Mouse (Mus musculus): Measurements from ENCODE around the gene Gm44503. TPM values are rescaled to one million over a fixed set of nuclear protein-coding genes. Genes with fewer than 3 reads are reported as not detected.

Gene Gm44503
- total RNA-seq, 1 experiment from 2014 or later, result 0.58 TPM

- peak; percentile 49 for ATAC-seq (ENCODE audit: extremely low read depth, insufficient number of reproducible peaks, low FRiP score, poor library complexity, severe bottlenecking)
Observed at GRCm38 (mm10) chr9:72969874-72970273, 11.2 kb downstream of the Gm44503 start.

- no peak for ATAC-seq (ENCODE audit: extremely low read depth, insufficient number of reproducible peaks, low FRiP score, poor library complexity, severe bottlenecking)
Observed at GRCm38 (mm10) chr9:72972435-72972834, 13.8 kb downstream of the Gm44503 start.

- ATAC-seq (ENCODE audit: extremely low read depth, insufficient number of reproducible peaks, low FRiP score, poor library complexity, severe bottlenecking), result no peak
Observed at GRCm38 (mm10) chr9:72972984-72973383, 14.3 kb downstream of the Gm44503 start.

GRCm38 (mm10) chr9:72974734-72975133 is 16.1 kb downstream of the Gm44503 start:
- ATAC-seq (ENCODE audit: extremely low read depth, insufficient number of reproducible peaks, low FRiP score, poor library complexity, severe bottlenecking), result no peak

- no peak for ATAC-seq (ENCODE audit: extremely low read depth, insufficient number of reproducible peaks, low FRiP score, poor library complexity, severe bottlenecking)
Observed at GRCm38 (mm10) chr9:72975242-72975641, 16.6 kb downstream of the Gm44503 start.

GRCm38 (mm10) chr9:72983066-72983465 is 24.4 kb downstream of the Gm44503 start:
- no peak for ATAC-seq (ENCODE audit: extremely low read depth, insufficient number of reproducible peaks, low FRiP score, poor library complexity, severe bottlenecking)

- ATAC-seq (ENCODE audit: extremely low read depth, insufficient number of reproducible peaks, low FRiP score, poor library complexity, severe bottlenecking), result peak; percentile 98
Observed at GRCm38 (mm10) chr9:72985250-72986220, 26.9 kb downstream of the Gm44503 start, which contains the start of the genes Ccpg1os and Ccpg1. Ccpg1os (minus strand) TSS chr9:72985382. Ccpg1 (plus strand) TSS chr9:72985429.

- no peak for ATAC-seq (ENCODE audit: extremely low read depth, insufficient number of reproducible peaks, low FRiP score, poor library complexity, severe bottlenecking)
Observed at GRCm38 (mm10) chr9:72987703-72988102, 29.1 kb downstream of the Gm44503 start.

GRCm38 (mm10) chr9:72988706-72989105 is 30.1 kb downstream of the Gm44503 start:
- no peak for ATAC-seq (ENCODE audit: extremely low read depth, insufficient number of reproducible peaks, low FRiP score, poor library complexity, severe bottlenecking)

- 0 out of 2 replicates have a peak, but pooled peaks have one; percentile 33 for ATAC-seq (ENCODE audit: extremely low read depth, insufficient number of reproducible peaks, low FRiP score, poor library complexity, severe bottlenecking)
Observed at GRCm38 (mm10) chr9:72991420-72991819, 32.8 kb downstream of the Gm44503 start.

GRCm38 (mm10) chr9:72992576-72992975 is 33.9 kb downstream of the Gm44503 start:
- no peak for ATAC-seq (ENCODE audit: extremely low read depth, insufficient number of reproducible peaks, low FRiP score, poor library complexity, severe bottlenecking)

- no peak for ATAC-seq (ENCODE audit: extremely low read depth, insufficient number of reproducible peaks, low FRiP score, poor library complexity, severe bottlenecking)
Observed at GRCm38 (mm10) chr9:72996167-72996566, 37.5 kb downstream of the Gm44503 start.

GRCm38 (mm10) chr9:72996806-72997205 is 38.2 kb downstream of the Gm44503 start:
- no peak for ATAC-seq (ENCODE audit: extremely low read depth, insufficient number of reproducible peaks, low FRiP score, poor library complexity, severe bottlenecking)

GRCm38 (mm10) chr9:73000487-73000886 is 41.8 kb downstream of the Gm44503 start:
- no peak for ATAC-seq (ENCODE audit: extremely low read depth, insufficient number of reproducible peaks, low FRiP score, poor library complexity, severe bottlenecking)

- ATAC-seq (ENCODE audit: extremely low read depth, insufficient number of reproducible peaks, low FRiP score, poor library complexity, severe bottlenecking), result peak; percentile 31; the same call in 1 of the 2 replicates
Observed at GRCm38 (mm10) chr9:73001314-73002011, 42.8 kb downstream of the Gm44503 start.

GRCm38 (mm10) chr9:73002177-73002576 is 43.5 kb downstream of the Gm44503 start:
- no peak for ATAC-seq (ENCODE audit: extremely low read depth, insufficient number of reproducible peaks, low FRiP score, poor library complexity, severe bottlenecking)

- ATAC-seq (ENCODE audit: extremely low read depth, insufficient number of reproducible peaks, low FRiP score, poor library complexity, severe bottlenecking), result no peak
Observed at GRCm38 (mm10) chr9:73004076-73004475, 45.4 kb downstream of the Gm44503 start.

- peak; percentile 23; the same call in 1 of the 2 replicates for ATAC-seq (ENCODE audit: extremely low read depth, insufficient number of reproducible peaks, low FRiP score, poor library complexity, severe bottlenecking)
Observed at GRCm38 (mm10) chr9:73005106-73005505, 46.5 kb downstream of the Gm44503 start.

GRCm38 (mm10) chr9:73006175-73006574 is 47.5 kb downstream of the Gm44503 start:
- ATAC-seq (ENCODE audit: extremely low read depth, insufficient number of reproducible peaks, low FRiP score, poor library complexity, severe bottlenecking), result no peak

- ATAC-seq (ENCODE audit: extremely low read depth, insufficient number of reproducible peaks, low FRiP score, poor library complexity, severe bottlenecking), result no peak
Observed at GRCm38 (mm10) chr9:73008384-73008783, 49.7 kb downstream of the Gm44503 start.

Measured in neutrophil, adult 5-6 weeks (primary cell).